Mouse (Mus musculus) cortical plate, adult 2 months (tissue): ENCODE results near the gene Plk5.

ENCODE experiments used
- CTCF ChIP-seq: fragments of 200-500 bp; IDR thresholded peaks from 2 replicates; pipeline ENCODE4 v1.5.1; 2011; ENCODE audit warnings: mild to moderate bottlenecking, control low read depth, low read length; ENCODE audit not compliant: insufficient read depth; ENCODE audit errors: extremely low read depth
- POLR2A ChIP-seq: fragments of 200-500 bp; IDR thresholded peaks from 2 replicates; pipeline ENCODE4 v1.6.1; 2011; ENCODE audit warnings: mild to moderate bottlenecking, low read length, control low read depth; ENCODE audit not compliant: insufficient read depth; ENCODE audit errors: extremely low read depth

DNA sequence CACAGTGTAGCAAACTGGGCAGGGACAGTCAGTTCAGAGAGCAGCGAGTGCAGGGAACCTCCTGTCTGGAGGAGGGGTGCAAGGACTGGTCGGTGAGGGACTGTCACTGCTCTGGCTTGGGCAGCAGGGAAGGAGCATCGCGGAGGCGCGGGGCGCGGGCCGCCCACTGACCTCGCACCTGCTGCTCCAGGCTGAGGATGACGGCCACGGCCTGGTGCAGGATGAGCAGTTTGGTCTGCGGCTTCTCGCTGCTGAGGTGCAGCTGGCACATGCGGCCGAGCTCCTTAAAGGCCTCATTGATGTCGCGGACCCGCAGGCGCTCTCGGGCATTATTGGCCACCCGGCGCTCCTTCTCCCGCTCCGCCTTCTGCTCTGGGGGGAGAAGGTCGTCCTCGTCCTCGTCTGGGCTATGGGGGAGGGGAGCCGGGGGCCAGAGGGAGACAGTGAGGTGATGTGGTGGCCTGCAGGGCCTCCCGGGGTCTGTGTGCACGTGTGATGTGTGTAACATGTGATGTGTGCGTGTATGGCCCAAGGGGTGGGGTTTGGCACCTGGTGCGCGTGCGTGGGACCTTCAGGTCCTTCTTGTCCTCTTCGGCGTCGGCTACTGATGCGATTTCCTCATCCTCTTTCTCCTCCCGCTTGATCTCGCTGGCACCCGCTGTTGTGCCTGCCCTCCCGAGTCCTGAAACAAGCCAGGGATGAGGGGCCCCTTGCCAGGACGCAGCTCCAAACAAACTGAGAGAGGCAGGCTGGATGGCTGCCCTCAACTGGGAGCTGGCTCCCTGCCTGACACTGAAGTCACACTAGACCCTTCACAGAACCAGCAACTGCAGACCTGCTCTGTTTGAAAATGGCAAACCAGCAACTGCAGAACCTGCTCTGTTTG is 56.6 kb downstream of the Plk5 start:
- TF ChIP-seq CTCF (no peak), POLR2A (no peak)
